Mouse (Mus musculus) embryonic facial prominence, embryonic 15.5 days (tissue): ENCODE measurements at regions not wholly inside any gene's neighbourhood (a gene's known extent, or its start where the extent isn't known, plus 50 kb on each side); places are given as distances from the start of the nearest gene placed in this dataset.

Experiments
- ATAC-seq: fragments of 200-750 bp; cut with Nextera tagmentation; 2 replicates; pipeline ENCODE4 v1.8.0; 2017; ENCODE audit warnings: low read depth, moderate TSS enrichment; ENCODE audit not compliant: insufficient number of reproducible peaks, low FRiP score, low TSS enrichment
- H3K27ac ChIP-seq: fragments of 300-500 bp; sonication (generic); replicated peaks from 2 replicates; pipeline ENCODE4 v1.5.1; 2015; ENCODE audit warnings: mild to moderate bottlenecking, inconsistent platforms
- H3K27me3 ChIP-seq: fragments of 300-500 bp; sonication (generic); 2 replicates; pipeline ENCODE4 v1.6.1; 2015; ENCODE audit warnings: inconsistent platforms
- H3K36me3 ChIP-seq: fragments of 300-500 bp; sonication (generic); 2 replicates; pipeline ENCODE4 v1.6.1; 2015; ENCODE audit warnings: mild to moderate bottlenecking, inconsistent platforms
- H3K4me1 ChIP-seq: fragments of 300-500 bp; sonication (generic); 2 replicates; pipeline ENCODE4 v1.6.1; 2015; ENCODE audit warnings: inconsistent platforms
- H3K4me2 ChIP-seq: fragments of 300-500 bp; sonication (generic); replicated peaks from 2 replicates; pipeline ENCODE4 v1.6.1; 2015; ENCODE audit warnings: mild to moderate bottlenecking, inconsistent platforms
- H3K4me3 ChIP-seq: fragments of 300-500 bp; sonication (generic); replicated peaks from 2 replicates; pipeline ENCODE4 v1.5.1; 2015; ENCODE audit warnings: mild to moderate bottlenecking, inconsistent platforms
- H3K9ac ChIP-seq: fragments of 300-500 bp; sonication (generic); 2 replicates; pipeline ENCODE4 v1.6.1; 2015; ENCODE audit warnings: inconsistent platforms
- H3K9me3 ChIP-seq: fragments of 300-500 bp; sonication (generic); replicated peaks from 2 replicates; pipeline ENCODE4 v1.6.1; 2016; ENCODE audit warnings: inconsistent platforms
- WGBS: fragments of 180-500 bp; shearing (Covaris S2); methylation state at CpG from one replicate; pipeline ENCODE4 v1.1.7; 2015; 5-methylcytosine and 5-hydroxymethylcytosine counted together

DNA sequence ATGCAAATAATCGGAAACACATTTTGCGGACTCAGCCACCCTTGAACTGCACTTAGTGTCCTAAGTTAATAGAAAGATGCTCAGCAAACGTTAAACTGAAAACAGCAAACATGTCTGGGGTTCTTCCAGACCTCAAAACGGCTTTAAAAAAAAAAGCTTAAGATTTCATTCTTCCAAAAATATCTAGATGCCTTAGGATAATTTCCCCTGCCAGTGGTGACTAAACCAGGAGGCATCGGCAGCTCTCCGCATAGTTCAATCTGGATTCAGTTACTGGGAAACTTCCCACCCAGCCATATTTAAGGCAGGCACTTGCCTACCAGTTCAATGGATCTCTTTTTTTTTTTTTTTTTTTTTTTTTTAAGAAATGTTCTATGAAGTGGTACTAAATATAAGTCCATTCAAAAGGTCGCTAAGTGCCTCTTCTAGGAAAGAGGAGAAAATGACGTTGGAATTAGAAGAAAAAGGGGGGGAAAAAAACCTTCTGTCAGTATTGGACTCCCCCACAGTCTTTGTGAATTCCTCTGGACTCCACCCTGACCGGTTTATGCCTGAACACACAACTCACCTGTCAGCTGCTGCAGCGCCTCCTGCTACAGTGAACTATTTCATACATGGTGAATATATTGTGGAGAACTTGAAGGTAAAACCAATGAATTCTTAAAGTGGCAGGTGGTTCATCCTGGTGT is 145.7 kb upstream of the Dapk1 start:
- Histone ChIP-seq H3K27me3 (no peaks in the 10 kb centered on the region), H3K4me3 (0 out of 2 replicates have a peak overlapping the region, but pooled peaks have one; percentile 3), H3K4me1 (peaks cover 35% of the 10 kb centered on the region), H3K36me3 (no peaks in the 10 kb centered on the region), H3K27ac (peak overlapping the region; percentile 92), H3K4me2 (peak overlapping the region; percentile 43), H3K9ac (no peak overlapping the region), H3K9me3 (no peaks in the 10 kb centered on the region)
- WGBS, result 25% methylated on average over 10 of the region's 10 CpGs
- no peak for ATAC-seq

DNA sequence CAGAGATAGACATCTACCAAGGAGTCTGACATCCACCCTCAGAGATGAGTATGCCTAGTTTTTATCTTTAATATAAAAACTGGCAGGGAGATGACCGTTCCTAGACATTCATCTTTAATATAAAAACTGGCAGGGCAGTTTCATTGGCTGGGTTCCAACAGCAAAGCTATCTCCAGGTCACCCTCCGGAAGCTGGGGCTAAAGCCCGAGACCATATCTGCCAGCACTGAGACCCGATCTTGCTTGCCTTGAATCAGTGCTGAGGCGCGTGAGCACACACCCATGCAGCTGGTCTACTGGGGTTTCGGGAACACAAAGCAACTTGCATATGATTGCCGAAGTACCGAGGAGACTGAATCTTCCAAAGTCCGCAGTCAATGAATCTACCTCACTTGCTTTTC is 144.5 kb upstream of the Dapk1 start:
- Histone ChIP-seq H3K27ac (no peak overlapping the region; the same call in 1 of the 2 replicates), H3K36me3 (no peaks in the 10 kb centered on the region), H3K9ac (no peak overlapping the region), H3K9me3 (no peaks in the 10 kb centered on the region), H3K4me2 (no peak overlapping the region), H3K27me3 (no peaks in the 10 kb centered on the region), H3K4me3 (no peak overlapping the region), H3K4me1 (peaks cover 35% of the 10 kb centered on the region)
- ATAC-seq, result no peak
- 79% methylated on average over 10 of the region's 10 CpGs for WGBS

DNA sequence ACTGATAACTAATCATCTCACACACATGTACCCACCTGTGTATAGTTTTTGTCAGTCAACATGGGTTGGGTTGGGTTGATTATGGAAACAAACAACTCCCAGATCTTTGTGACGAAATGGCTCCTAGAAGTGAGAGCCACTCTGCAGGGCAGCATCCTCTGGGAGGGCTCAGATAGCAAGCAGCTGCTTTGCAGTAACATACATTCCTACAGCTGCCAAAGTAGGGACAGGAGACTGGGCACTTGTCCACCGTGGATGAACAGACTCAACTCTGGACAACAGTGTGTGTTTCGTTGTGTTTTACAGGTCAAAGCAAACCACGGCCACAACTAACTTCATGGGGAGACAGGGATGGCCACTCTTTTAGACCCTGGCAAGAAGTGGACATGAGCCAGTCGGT is 142.7 kb upstream of the Dapk1 start:
- H3K4me3 ChIP-seq, result no peak overlapping the region
- no peaks in the 10 kb centered on the region for H3K9me3 ChIP-seq
- no peaks in the 10 kb centered on the region for H3K36me3 ChIP-seq
- WGBS, result 76% methylated on average over 5 of the region's 5 CpGs
- H3K9ac ChIP-seq, result no peak overlapping the region
- peaks cover 35% of the 10 kb centered on the region for H3K4me1 ChIP-seq
- H3K27ac ChIP-seq, result 0 out of 2 replicates have a peak overlapping the region, but pooled peaks have one; percentile 11
- H3K4me2 ChIP-seq, result no peak overlapping the region
- no peaks in the 10 kb centered on the region for H3K27me3 ChIP-seq
- no peak for ATAC-seq

DNA sequence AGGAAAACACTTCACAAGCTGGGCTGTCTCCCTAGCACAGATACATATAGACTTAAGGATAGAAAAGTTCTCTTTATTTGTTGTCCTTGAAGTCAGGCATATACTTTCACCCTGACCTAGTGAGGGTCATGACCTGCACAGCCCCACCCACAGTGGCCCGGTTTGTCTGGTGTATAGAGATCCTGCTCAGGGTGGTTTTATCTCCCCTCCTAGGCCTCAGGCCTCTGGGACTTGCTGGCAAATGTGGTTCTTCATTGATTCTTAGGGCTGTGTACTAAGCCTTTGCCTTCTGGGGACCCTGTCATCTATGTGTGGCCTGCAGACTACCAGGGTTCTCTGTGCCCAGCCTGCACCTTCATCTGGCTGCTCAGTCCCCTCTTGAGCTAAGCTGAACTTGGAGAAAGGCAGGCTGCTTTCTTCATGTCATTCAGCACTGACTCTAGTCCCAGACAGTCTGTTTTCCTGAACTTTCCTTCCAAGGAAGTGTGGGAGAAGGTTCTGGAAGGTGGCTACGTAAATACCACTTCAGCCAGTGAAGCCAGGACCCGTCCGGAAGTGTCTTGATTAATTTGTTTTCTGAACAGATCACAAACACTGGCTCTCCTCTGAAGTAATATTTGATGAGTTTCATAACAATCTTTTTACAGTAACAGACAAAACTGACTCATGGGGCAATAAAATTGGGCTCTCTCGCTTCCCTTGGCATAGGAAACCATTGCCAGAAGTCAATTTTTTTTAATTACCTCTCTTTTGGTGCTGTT is 135.0 kb upstream of the Dapk1 start:
- WGBS, result 64% methylated on average over 5 of the region's 5 CpGs

DNA sequence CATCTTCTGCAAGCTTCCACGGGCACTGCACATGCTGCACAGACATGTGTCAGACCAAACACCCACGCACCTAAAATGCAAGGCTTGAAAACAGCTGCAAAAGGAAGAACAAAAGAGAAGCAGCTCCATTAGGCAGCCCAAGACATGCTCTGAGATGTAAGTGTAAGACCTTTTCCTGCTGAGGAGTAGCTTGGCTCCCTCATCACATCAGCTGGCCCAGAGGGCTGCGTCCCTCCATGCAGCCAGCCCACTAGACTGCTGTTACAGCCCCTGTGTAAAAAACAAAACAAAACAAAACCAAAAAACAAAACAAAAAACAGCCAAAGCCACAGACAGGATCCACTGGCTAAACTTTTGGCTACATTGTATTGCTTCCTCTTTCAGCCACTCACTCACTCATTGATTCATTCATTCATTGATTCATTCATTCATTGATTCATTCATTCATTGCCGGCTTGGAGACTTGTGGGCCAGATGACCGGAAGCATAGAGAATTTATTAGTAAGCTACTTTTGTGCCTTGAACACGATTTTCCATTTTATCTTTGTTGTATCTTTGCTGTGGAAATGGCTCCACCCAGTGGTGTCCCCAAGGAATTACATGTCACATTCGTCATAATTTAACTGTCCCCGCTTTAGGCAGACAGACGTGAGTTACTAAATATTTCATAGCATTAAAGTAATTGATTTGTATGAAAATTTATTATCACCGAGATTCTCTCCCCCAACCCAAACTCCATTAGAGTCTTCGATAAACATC is 133.7 kb upstream of the Dapk1 start:
- ATAC-seq, result no peak
- H3K9me3 ChIP-seq, result no peaks in the 10 kb centered on the region
- no peak overlapping the region for H3K4me3 ChIP-seq
- peaks cover 23% of the 10 kb centered on the region for H3K4me1 ChIP-seq
- no peaks in the 10 kb centered on the region for H3K36me3 ChIP-seq
- H3K27ac ChIP-seq, result peak overlapping the region; percentile 63
- peak overlapping the region; percentile 10; the same call in 1 of the 2 replicates for H3K4me2 ChIP-seq
- H3K9ac ChIP-seq, result no peak overlapping the region
- H3K27me3 ChIP-seq, result no peaks in the 10 kb centered on the region
- WGBS, result 8% methylated on average over 11 of the region's 11 CpGs

More for the DNA sequence above, 135.0 kb upstream of the Dapk1 start:
- Histone ChIP-seq H3K36me3 (no peaks in the 10 kb centered on the region), H3K9me3 (no peaks in the 10 kb centered on the region), H3K4me2 (no peak overlapping the region), H3K4me3 (no peak overlapping the region), H3K9ac (no peak overlapping the region), H3K4me1 (peaks cover 23% of the 10 kb centered on the region), H3K27ac (peak overlapping the region; percentile 48; the same call in 1 of the 2 replicates), H3K27me3 (no peaks in the 10 kb centered on the region)
- ATAC-seq, result no peak

DNA sequence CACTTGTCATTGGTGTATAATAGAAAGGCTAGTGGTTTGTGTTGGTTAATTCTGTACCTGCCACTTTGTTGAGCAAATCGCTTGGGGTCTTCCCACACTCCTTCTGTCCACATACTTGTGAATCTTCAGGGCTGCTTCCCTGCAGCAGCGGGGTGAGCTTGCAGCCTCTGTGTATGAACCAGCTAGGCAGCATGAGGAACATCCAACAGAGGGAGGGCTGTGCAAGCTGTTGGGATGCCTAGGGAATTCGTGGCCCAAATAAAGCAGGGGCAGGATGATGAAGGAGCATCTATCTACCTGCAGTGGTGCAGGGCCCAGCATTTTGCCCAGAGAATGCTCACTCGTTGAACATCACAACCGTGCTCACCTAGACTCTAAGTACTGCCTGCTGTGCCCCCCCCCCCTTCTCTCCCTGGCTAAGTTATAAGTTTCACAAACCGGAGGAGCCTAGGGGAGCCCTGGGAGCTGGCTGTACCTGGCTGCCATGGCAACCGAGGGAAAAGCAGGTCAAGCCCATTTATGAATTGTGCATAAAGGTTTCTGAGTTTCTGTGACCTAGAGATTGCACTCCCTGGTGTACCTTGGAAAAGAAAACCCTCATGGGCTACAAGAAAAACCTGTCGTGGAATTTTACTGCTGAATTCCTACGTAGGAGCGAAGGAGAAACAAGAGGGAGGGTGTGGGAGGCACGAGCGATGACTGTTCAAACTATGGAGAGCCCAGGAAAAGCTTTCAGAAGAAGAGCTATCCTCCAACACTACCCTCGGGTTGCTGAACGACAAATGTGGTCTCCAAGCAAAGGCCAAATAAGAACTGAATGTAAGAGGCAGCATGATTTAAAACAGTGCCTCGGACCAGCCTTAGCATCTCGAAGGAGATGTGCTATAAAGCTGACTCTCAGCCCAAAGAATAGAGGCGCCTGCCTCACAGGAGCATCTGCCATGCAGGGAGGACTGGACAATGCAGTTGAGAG is 131.0 kb upstream of the Dapk1 start:
- Histone ChIP-seq H3K4me2 (no peak overlapping the region), H3K4me3 (no peak overlapping the region), H3K27me3 (no peaks in the 10 kb centered on the region), H3K9me3 (no peaks in the 10 kb centered on the region), H3K36me3 (no peaks in the 10 kb centered on the region), H3K27ac (no peak overlapping the region), H3K9ac (no peak overlapping the region), H3K4me1 (peaks cover 16% of the 10 kb centered on the region)
- WGBS, result 62% methylated on average over 17 of the region's 17 CpGs
- no peak for ATAC-seq

DNA sequence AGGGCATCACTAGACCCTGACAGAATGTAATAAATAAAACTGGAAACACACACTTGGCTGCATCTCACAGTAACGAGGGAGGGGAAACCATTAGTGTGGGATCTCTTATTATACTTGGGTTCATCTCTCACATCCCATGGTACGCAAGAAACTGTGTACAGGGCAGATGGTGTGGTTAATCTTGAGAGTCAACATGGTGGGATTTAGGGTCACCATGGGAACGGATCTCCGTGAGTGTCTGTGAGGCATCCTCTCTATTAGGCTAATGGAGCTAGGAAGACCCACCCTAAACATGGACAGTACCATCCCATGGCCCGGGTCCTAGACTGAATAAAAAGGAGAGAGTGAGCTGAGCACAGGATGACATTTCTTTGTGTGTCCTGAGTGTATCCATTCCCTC is 130.1 kb upstream of the Dapk1 start:
- no peak overlapping the region for H3K9ac ChIP-seq
- no peak overlapping the region for H3K4me2 ChIP-seq
- WGBS, result 87% methylated on average over 5 of the region's 5 CpGs
- H3K27me3 ChIP-seq, result no peaks in the 10 kb centered on the region
- no peak for ATAC-seq
- no peak overlapping the region for H3K4me3 ChIP-seq
- H3K9me3 ChIP-seq, result no peaks in the 10 kb centered on the region
- H3K36me3 ChIP-seq, result no peaks in the 10 kb centered on the region
- no peak overlapping the region for H3K27ac ChIP-seq
- peaks cover 14% of the 10 kb centered on the region for H3K4me1 ChIP-seq

DNA sequence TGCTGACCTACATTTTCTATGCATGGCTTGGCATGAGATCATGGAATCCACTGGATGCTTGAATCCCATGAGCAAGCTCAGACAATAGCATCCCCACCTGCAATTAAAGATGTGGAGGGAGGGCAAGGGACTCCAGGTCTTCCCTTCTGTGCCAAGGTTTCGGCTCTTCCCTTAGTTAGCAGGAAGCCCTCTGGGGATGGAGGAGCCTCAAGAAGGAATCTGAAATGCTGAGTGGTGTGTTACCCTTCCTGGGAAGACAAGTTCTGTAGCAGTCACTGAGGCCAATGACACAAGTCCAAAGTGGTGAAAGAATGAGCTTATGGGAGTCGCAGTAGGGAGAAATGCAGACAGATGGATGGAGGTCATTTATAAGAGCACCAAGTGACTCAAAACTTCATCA is 125.4 kb upstream of the Dapk1 start:
- no peaks in the 10 kb centered on the region for H3K9me3 ChIP-seq
- no peak overlapping the region for H3K27ac ChIP-seq
- no peak overlapping the region for H3K4me2 ChIP-seq
- no peak for ATAC-seq
- H3K4me1 ChIP-seq, result peaks cover 21% of the 10 kb centered on the region
- no peak overlapping the region for H3K4me3 ChIP-seq
- 81% methylated on average over 2 of the region's 2 CpGs for WGBS
- no peaks in the 10 kb centered on the region for H3K36me3 ChIP-seq
- no peaks in the 10 kb centered on the region for H3K27me3 ChIP-seq
- H3K9ac ChIP-seq, result no peak overlapping the region

DNA sequence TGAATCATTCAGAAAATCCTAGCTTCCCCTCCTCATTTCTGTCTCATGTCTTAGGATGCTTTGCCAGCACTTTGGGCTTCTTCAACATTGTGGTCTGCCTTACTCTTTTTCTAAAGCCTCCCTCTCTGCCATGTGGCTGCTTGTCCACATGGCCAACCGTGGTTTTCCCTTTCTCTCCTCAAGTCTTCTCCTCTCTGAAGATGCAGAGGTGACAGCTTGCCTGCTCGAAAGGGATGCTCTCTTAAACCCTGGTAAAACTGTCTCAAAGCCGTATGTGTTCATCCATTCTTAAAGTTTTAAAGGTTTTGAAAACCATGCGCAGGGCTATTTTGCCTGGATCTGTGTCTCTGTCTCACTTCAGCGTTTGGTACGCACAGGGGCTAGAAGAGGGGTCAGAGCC is 123.4 kb upstream of the Dapk1 start:
- Histone ChIP-seq H3K9me3 (no peaks in the 10 kb centered on the region), H3K27ac (no peak overlapping the region), H3K36me3 (no peaks in the 10 kb centered on the region), H3K27me3 (no peaks in the 10 kb centered on the region), H3K9ac (no peak overlapping the region), H3K4me1 (peaks cover 21% of the 10 kb centered on the region), H3K4me2 (no peak overlapping the region), H3K4me3 (no peak overlapping the region)
- ATAC-seq, result no peak
- WGBS, result 71% methylated on average over 6 of the region's 6 CpGs

DNA sequence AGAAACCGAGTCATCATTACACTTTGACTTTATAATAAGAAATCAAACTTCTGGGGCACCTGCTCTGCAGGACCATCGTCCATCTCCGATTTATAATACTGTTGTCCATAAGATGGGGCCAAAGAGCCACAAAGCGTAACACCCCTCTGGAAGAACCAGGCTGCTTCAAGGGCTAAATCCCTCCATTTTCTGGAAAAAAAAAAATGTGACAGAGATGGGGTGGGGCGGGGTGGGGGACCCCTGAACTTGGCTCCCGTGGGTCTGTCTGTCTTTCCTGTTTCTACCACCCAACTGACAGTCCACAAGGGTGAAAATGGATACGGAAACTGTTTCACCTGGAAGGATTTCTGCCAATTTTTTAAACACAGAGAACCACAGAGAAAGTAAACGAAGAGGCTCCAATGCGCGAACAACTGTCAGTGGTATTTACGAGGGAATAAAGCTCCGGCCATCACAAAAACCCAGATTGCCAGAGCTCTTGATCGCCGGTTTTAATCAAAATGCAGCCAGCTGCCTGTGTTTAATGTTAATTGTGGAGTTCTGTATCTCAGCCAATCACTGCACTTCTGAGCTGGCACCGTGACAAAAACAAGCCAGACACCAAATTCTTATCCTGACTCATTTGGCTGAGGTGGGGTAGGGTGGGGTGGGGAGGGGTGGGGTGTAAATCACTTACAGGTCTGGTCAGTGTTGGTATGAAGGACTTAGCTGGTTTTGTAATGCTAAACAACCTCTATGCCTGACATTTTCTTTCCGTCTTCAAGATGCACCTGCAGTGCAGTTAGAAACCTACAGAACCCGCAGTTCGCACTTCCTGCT is 122.5 kb upstream of the Dapk1 start:
- H3K27me3 ChIP-seq, result no peaks in the 10 kb centered on the region
- H3K36me3 ChIP-seq, result no peaks in the 10 kb centered on the region
- no peak overlapping the region for H3K27ac ChIP-seq
- peak overlapping the region; percentile 58 for H3K4me2 ChIP-seq
- no peak for ATAC-seq
- 5% methylated on average over 18 of the region's 18 CpGs for WGBS
- no peaks in the 10 kb centered on the region for H3K9me3 ChIP-seq
- peak overlapping the region; percentile 37 for H3K4me3 ChIP-seq
- H3K4me1 ChIP-seq, result peaks cover 21% of the 10 kb centered on the region
- H3K9ac ChIP-seq, result no peak overlapping the region
